8 mouse cellular contexts compared by ENCODE assay signal in the genomic region with DNA sequence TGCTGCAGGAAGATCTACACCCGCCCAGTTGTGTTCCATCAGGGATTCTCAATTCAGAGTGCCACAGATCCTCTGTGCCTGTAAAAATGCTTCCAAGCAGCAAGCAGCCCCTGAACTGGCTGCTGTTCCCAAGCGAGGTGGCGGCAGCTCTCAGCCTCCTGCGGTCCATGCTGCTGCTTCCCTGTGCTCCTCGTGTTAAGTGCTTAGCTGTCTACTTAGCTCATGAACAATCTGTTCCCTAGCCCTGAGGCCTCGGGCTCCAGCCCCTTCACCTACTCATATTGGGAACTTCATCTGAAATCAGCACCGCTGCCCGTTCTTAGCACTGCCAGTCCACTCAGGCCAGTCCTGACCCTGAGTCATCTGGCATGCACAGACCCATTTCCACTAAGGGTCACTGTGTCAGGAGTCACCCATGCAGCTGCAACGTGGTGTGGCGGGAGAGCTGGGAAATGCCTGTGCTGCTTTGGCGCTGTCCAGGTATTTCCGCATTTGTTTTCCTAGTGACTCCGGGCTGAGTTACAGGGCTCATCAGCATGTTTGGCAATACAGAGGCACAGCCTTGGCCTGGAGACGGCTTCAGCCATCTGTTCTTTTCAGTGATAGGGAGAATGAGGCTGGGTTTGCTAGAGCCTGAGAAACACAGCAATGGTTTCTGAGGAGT.
A peak's percentile ranks its signal among the peaks of the same experiment; 100 is the strongest.
DNase-seq lines count a peak whose midpoint lies in the region; ATAC-seq lines count a peak whose summit lies in the region.

No protein-coding gene starts in this region.

- H3K9me3 ChIP-seq in forebrain, embryonic 15.5 days, result no peaks in the 10 kb centered on the region
- no peaks in the 10 kb centered on the region for H3K9me3 ChIP-seq in midbrain, embryonic 16.5 days (replicated peaks; ENCODE audit: control insufficient read depth, low read length, poor library complexity, severe bottlenecking)

- H3K27ac ChIP-seq in forebrain, embryonic 15.5 days (replicated peaks), result peak overlapping the region; percentile 36
- H3K27ac ChIP-seq in midbrain, embryonic 16.5 days (ENCODE audit: low read length), result peak overlapping the region; percentile 35; the same call in 1 of the 2 replicates

- no peaks in the 10 kb centered on the region for H3K27me3 ChIP-seq in forebrain, embryonic 15.5 days
- H3K27me3 ChIP-seq in midbrain, embryonic 16.5 days (ENCODE audit: control insufficient read depth, insufficient read depth, low read depth, low read length), result no peaks in the 10 kb centered on the region

- no peaks in the 10 kb centered on the region for H3K36me3 ChIP-seq in forebrain, embryonic 15.5 days
- no peaks in the 10 kb centered on the region for H3K36me3 ChIP-seq in midbrain, embryonic 16.5 days (ENCODE audit: control insufficient read depth, insufficient read depth, low read length)

- no peak overlapping the region for H3K4me3 ChIP-seq in forebrain, embryonic 15.5 days
- no peak overlapping the region for H3K4me3 ChIP-seq in midbrain, embryonic 16.5 days (ENCODE audit: low read depth, low read length)

- intact Hi-C loops in heart, postnatal 36 days (cut with DNase I), result loop anchor here (10.0 kb wide), 2 partner anchors 438 to 488 kb away; no protein-coding TSS in a partner anchor

- no peak overlapping the region for H3K9ac ChIP-seq in forebrain, embryonic 15.5 days (replicated peaks)
- H3K9ac ChIP-seq in midbrain, embryonic 16.5 days (ENCODE audit: low read depth, low read length), result no peak overlapping the region

- WGBS in forebrain, embryonic 15.5 days, result 39% methylated on average over 14 of the region's 14 CpGs
- 49% methylated on average over 14 of the region's 14 CpGs for WGBS in midbrain, embryonic 16.5 days

- no peak overlapping the region for H3K4me2 ChIP-seq in forebrain, embryonic 15.5 days (replicated peaks)
- no peak overlapping the region for H3K4me2 ChIP-seq in midbrain, embryonic 16.5 days (ENCODE audit: low read length)

- ATAC-seq in forebrain, embryonic 15.5 days (replicated peaks), result peak; percentile 72
- peak; percentile 55; the same call in 1 of the 2 replicates for ATAC-seq in midbrain, embryonic 16.5 days
- no peak for ATAC-seq in activated CD4-positive, CD25-positive, alpha-beta regulatory T cell, adult 4 months

- peaks cover 44% of the 10 kb centered on the region for H3K4me1 ChIP-seq in forebrain, embryonic 15.5 days
- H3K4me1 ChIP-seq in midbrain, embryonic 16.5 days (ENCODE audit: control insufficient read depth, insufficient read depth, low read length), result peaks cover 21% of the 10 kb centered on the region

- peak; percentile 45 to 85 for DNase-seq in adrenal gland, adult (ENCODE audit: inconsistent age in 2 of 2, low spot score in 1 of 2)
- no peak for DNase-seq in adrenal gland, postnatal 4 days (ENCODE audit: low spot score in 2 of 2)
- peak; percentile 46 for DNase-seq in adrenal gland, postnatal 25 days
- DNase-seq in heart, postnatal 36 days, result peak; percentile 41 to 65
- peak; percentile 46 to 61 for DNase-seq in left cerebral cortex, adult 18-20 months (ENCODE audit: low spot score in 2 of 2)

Comparison
In these comparisons a context has a peak if more than half of its experiments do, and no peak if none do; other contexts are left out.
1. DNase-seq: peak in adrenal gland, adult (2 of 2), adrenal gland, postnatal 25 days (single experiment), heart, postnatal 36 days (2 of 2) and left cerebral cortex, adult 18-20 months (2 of 2); none in adrenal gland, postnatal 4 days (0 of 2).